Mouse (Mus musculus): ENCODE data around the gene Gm20777.
"Not testable (repeated sequence)": the region's sequence is repeated elsewhere in the genome, so short reads cannot be mapped to it uniquely, and the experiment has no call there.

GRCm38 (mm10) chrY:10708761-10709160 is 43.5 kb downstream of the Gm20777 start:
- not testable (repeated sequence) for TF ChIP-seq POLR2A (IDR thresholded peaks at IDR 0.05; ENCODE audit: insufficient read depth, low read depth, low read length); CTCF (IDR thresholded peaks at IDR 0.05)
